Mouse (Mus musculus) liver, embryonic 11.5 days (tissue): ENCODE data around the gene Gm17622. TPM values are rescaled to one million over a fixed set of nuclear protein-coding genes. Genes with fewer than 3 reads are reported as not detected.

ENCODE experiments used
- ATAC-seq: fragments of 200-750 bp; cut with Nextera tagmentation; replicated peaks from 2 replicates; pipeline ENCODE4 v1.8.0; 2017; ENCODE audit warnings: moderate number of reproducible peaks, mild to moderate bottlenecking, moderate TSS enrichment, moderate library complexity; ENCODE audit not compliant: low FRiP score
- DNase-seq: peaks from one replicate; pipeline ENCODE4 v3.0.0-alpha.2; 2017; ENCODE audit warnings: low spot score
- H3K27ac ChIP-seq: fragments of 300-500 bp; sonication (generic); 2 replicates; pipeline ENCODE4 v1.5.1; 2014; ENCODE audit warnings: mild to moderate bottlenecking, low read depth, low read length, control low read depth
- H3K27me3 ChIP-seq: fragments of 300-500 bp; sonication (generic); replicated peaks from 2 replicates; pipeline ENCODE4 v1.6.1; 2014; ENCODE audit warnings: low read length, mixed read lengths; ENCODE audit not compliant: control insufficient read depth, insufficient read depth
- H3K36me3 ChIP-seq: fragments of 300-500 bp; sonication (generic); 2 replicates; pipeline ENCODE4 v1.6.1; 2014; ENCODE audit warnings: mild to moderate bottlenecking, low read length, moderate library complexity, mixed read lengths; ENCODE audit not compliant: control insufficient read depth, insufficient read depth
- H3K4me1 ChIP-seq: fragments of 300-500 bp; sonication (generic); replicated peaks from 2 replicates; pipeline ENCODE4 v1.6.1; 2014; ENCODE audit warnings: low read length, mixed read lengths; ENCODE audit not compliant: control insufficient read depth, insufficient read depth
- H3K4me2 ChIP-seq: fragments of 300-500 bp; sonication (generic); 2 replicates; pipeline ENCODE4 v1.6.1; 2014; ENCODE audit warnings: mild to moderate bottlenecking, control low read depth, moderate library complexity
- H3K4me3 ChIP-seq: fragments of 300-500 bp; sonication (generic); 2 replicates; pipeline ENCODE4 v1.5.1; 2014; ENCODE audit warnings: low read depth, low read length, control low read depth
- H3K9ac ChIP-seq: fragments of 300-500 bp; sonication (generic); 2 replicates; pipeline ENCODE4 v1.6.1; 2014; ENCODE audit warnings: low read depth, low read length, control low read depth
- H3K9me3 ChIP-seq: fragments of 300-500 bp; sonication (generic); 2 replicates; pipeline ENCODE4 v1.6.1; 2016; ENCODE audit warnings: low read length, inconsistent platforms, mixed read lengths; ENCODE audit not compliant: control insufficient read depth
- WGBS: fragments of 180-500 bp; shearing (Covaris S2); extraction: QIAGEN DNeasy Blood & Tissue Kit; methylation state at CpG from one replicate; pipeline ENCODE4 v1.1.7; 2014; 5-methylcytosine and 5-hydroxymethylcytosine counted together
- polyA plus RNA-seq: library from polyadenylated mRNA; unstranded; fragments of >200 nt; fragmentation: Nextera tagmentation; extraction: Ambion mirVana; gene quantifications from 2 replicates; pipeline ENCODE4 v1.2.1, GENCODE M21; 2014

The Gm17622 gene
- polyA plus RNA-seq, 1 experiment from 2014 or later, result not detected

GRCm38 (mm10) chr13:96533742-96534141 lies 43.2 kb downstream of the Gm17622 start:
- Histone ChIP-seq H3K4me1 (peaks cover 4% of the 10 kb centered on the region; the same call in 1 of the 2 replicates), H3K27me3 (no peaks in the 10 kb centered on the region), H3K9me3 (no peaks in the 10 kb centered on the region), H3K36me3 (no peaks in the 10 kb centered on the region), H3K27ac (no peak overlapping the region), H3K4me2 (no peak overlapping the region), H3K9ac (no peak overlapping the region), H3K4me3 (no peak overlapping the region)
- ATAC-seq (no peak), DNase-seq (no peak)
- WGBS, result 81% methylated on average over 2 of the region's 2 CpGs

DNA sequence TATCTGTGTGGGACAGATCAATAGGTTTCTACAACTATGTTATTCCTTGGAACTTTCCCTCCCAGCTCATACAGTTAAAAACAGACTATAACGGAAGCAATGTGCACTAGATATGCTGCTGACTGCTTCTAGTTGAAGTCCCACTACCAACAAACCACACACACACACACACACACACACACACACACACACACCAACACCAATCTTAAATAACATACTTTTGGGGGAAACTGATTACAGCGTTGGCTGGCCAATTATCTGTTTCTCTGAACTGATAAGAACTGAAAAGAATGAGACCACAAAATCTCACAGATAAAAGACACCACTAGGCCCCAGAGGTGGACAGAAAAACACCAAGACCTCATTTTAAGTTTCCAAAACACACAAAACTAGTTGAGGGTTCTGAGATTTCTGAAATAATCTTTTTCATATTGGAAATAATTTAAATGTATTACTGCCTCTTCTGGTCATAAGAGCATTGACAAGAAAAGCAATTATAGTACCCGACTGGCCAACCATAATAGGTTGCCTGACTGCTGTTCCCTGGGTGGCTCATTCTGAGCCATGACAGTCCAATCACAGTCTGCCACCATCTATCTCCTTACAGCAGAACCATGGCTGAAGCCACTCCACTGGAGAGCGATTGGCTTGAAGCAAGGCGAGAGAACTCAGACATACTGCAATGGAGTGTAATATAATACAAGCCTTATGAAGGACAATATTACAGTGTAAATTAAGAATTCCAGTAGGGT lies 46.5 kb downstream of the Gm17622 start:
- Histone ChIP-seq H3K9me3 (no peaks in the 10 kb centered on the region), H3K4me1 (peaks cover 4% of the 10 kb centered on the region; the same call in 1 of the 2 replicates), H3K27me3 (no peaks in the 10 kb centered on the region), H3K27ac (no peak overlapping the region; the same call in 1 of the 2 replicates), H3K4me2 (no peak overlapping the region), H3K36me3 (no peaks in the 10 kb centered on the region), H3K4me3 (no peak overlapping the region), H3K9ac (no peak overlapping the region)
- 54% methylated on average over 5 of the region's 5 CpGs for WGBS
- DNase-seq (no peak), ATAC-seq (peak; percentile 57)

GRCm38 (mm10) chr13:96538103-96538502 lies 47.6 kb downstream of the Gm17622 start:
- peaks cover 4% of the 10 kb centered on the region; the same call in 1 of the 2 replicates for H3K4me1 ChIP-seq
- H3K9me3 ChIP-seq, result no peaks in the 10 kb centered on the region
- WGBS, result 80% methylated on average over 3 of the region's 3 CpGs
- DNase-seq (no peak), ATAC-seq (no peak)
- no peak overlapping the region for H3K9ac ChIP-seq
- H3K4me3 ChIP-seq, result no peak overlapping the region
- H3K4me2 ChIP-seq, result no peak overlapping the region
- H3K36me3 ChIP-seq, result no peaks in the 10 kb centered on the region
- no peaks in the 10 kb centered on the region for H3K27me3 ChIP-seq
- H3K27ac ChIP-seq, result no peak overlapping the region

Other genes with a start within 250 kb of the Gm17622 start
- gene Poc5, start 102.4 kb upstream of the Gm17622 start, polyA plus RNA-seq, result 12.4 and 15.9 TPM in 2 replicates
- 0.11 TPM in 1 of 2 replicates, not detected in the other for gene Ankdd1b, start 19.5 kb upstream of the Gm17622 start, polyA plus RNA-seq
- 8.2 and 8.8 TPM in 2 replicates for gene Polk, start 51.8 kb downstream of the Gm17622 start, polyA plus RNA-seq
- 8.1 and 9.0 TPM in 2 replicates for gene Col4a3bp, start 51.9 kb downstream of the Gm17622 start, polyA plus RNA-seq
- gene Hmgcr, start 180.2 kb downstream of the Gm17622 start, polyA plus RNA-seq, result 94.7 and 112 TPM in 2 replicates